Mouse (Mus musculus): ENCODE results near the gene Tead3. TPM values are rescaled to one million over a fixed set of nuclear protein-coding genes. Genes with fewer than 3 reads are reported as not detected.
"Not testable (repeated sequence)": the region's sequence is repeated elsewhere in the genome, so short reads cannot be mapped to it uniquely, and the experiment has no call there.

Gene Tead3
- polyA plus RNA-seq, 1 experiment from 2014 or later: 9.2 TPM

DNA sequence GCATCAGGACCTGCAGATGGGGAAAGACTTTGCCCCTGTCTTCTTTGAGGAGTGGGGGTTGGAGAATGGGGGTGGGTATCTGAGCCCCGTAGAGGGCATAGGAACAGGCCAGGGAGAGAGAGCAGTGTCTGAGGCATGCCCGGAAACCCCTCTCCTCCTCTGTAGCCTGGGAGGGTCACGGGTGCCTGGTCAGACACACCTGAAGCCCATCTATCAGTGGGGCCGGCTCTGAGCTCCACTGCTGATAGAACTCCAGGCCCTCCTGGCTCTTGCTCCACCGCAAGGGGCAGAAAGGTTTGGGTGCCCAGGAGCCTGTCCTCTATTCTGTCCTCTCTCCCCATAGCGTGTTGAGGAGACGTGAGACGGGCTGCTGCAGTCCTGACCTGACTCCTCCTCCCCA is 24.9 kb downstream of the Tead3 start:
- 86% methylated on average over 8 of the region's 8 CpGs for WGBS
- H3K4me3 ChIP-seq: no peak overlapping the region
- peaks cover 6% of the 10 kb centered on the region; the same call in 1 of the 2 replicates for H3K9me3 ChIP-seq
- peak overlapping the region; percentile 70 for H3K27ac ChIP-seq (replicated peaks)
- no peaks in the 10 kb centered on the region for H3K27me3 ChIP-seq (replicated peaks; ENCODE audit: low read depth, poor library complexity, severe bottlenecking)
- H3K36me3 ChIP-seq (replicated peaks): peaks cover 74% of the 10 kb centered on the region
- DNase-seq (ENCODE audit: low spot score): no peak
- peaks cover 44% of the 10 kb centered on the region for H3K4me1 ChIP-seq

DNA sequence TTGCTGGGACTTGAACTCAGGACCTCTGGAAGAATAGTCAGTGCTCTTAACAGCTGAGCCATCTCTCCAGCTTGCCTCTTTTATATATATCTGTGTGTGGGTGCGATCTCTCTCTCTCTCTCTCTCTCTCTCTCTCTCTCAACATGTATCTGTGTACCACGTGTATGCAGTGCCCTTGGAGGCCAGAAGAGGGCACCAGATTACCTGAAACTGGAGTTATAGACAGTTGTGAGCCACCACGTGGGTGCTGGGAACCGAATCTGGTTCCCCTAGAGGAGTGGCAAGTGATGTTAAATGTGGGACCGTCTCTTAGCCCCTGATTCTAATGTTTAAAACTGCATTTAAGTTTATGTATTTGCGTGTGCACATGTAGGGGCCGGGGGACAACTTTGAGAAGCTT is 26.2 kb downstream of the Tead3 start:
- H3K9me3 ChIP-seq; H3K4me3 ChIP-seq; H3K27ac ChIP-seq (replicated peaks); DNase-seq (ENCODE audit: low spot score); H3K27me3 ChIP-seq (replicated peaks; ENCODE audit: low read depth, poor library complexity, severe bottlenecking): not testable (repeated sequence)
- Histone ChIP-seq H3K36me3 (replicated peaks) (peaks cover 72% of the 10 kb centered on the region), H3K4me1 (peaks cover 36% of the 10 kb centered on the region)
- WGBS: 94% methylated on average over 7 of the region's 7 CpGs

DNA sequence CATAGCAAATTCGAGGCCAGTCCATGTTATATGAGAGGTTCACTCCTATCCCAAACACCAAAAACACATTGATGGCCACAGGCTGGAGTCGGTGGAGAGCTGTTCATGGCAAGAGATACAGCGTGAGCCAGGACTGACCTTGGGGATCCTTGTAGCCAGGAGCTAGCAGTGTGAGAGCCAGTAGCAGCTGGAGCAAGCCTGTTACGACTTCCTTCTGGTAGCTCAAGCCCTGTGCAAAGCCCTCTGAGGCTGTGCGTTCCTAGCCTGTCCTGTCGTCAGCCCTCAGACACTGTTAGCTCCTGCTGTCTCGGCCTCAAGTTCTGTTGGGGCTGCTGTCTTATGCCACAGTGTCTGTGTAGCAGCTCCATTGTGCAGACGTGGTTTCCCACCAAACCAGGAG is 26.8 kb downstream of the Tead3 start:
- Histone ChIP-seq H3K9me3 (peaks cover 6% of the 10 kb centered on the region; the same call in 1 of the 2 replicates), H3K4me3 (no peak overlapping the region; the same call in 1 of the 2 replicates), H3K36me3 (replicated peaks) (peaks cover 72% of the 10 kb centered on the region)

DNA sequence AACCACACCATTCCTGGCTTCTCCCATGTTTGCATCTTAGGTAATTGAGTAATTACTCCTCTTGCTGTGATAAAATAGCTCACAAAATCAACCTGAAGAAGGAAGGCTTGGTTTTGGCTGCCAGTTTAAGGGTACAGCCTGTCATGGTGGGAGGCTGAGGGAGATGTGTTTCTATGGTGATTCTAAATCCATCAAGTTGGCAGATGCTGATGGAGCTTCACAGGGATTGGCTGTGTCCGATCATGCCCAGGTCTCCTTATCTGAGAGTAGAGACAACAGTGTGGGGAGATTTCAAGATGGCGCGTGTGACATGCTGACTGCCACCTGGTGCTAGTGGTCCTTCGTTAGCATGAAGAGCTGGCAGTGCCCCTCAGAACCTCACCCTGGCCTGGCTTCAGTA is 28.9 kb downstream of the Tead3 start:
- Histone ChIP-seq H3K27ac (replicated peaks) (no peak overlapping the region), H3K27me3 (replicated peaks; ENCODE audit: low read depth, poor library complexity, severe bottlenecking) (no peaks in the 10 kb centered on the region), H3K4me3 (no peak overlapping the region), H3K4me1 (peaks cover 24% of the 10 kb centered on the region), H3K9me3 (peaks cover 6% of the 10 kb centered on the region; the same call in 1 of the 2 replicates), H3K36me3 (replicated peaks) (peaks cover 92% of the 10 kb centered on the region)
- no peak for DNase-seq (ENCODE audit: low spot score)
- 94% methylated on average over 4 of the region's 4 CpGs for WGBS

More for the DNA sequence above, 26.8 kb downstream of the Tead3 start:
- WGBS: 85% methylated on average over 8 of the region's 8 CpGs
- Histone ChIP-seq H3K4me1 (peaks cover 35% of the 10 kb centered on the region), H3K27me3 (replicated peaks; ENCODE audit: low read depth, poor library complexity, severe bottlenecking) (no peaks in the 10 kb centered on the region), H3K27ac (replicated peaks) (no peak overlapping the region)
- no peak for DNase-seq (ENCODE audit: low spot score)

DNA sequence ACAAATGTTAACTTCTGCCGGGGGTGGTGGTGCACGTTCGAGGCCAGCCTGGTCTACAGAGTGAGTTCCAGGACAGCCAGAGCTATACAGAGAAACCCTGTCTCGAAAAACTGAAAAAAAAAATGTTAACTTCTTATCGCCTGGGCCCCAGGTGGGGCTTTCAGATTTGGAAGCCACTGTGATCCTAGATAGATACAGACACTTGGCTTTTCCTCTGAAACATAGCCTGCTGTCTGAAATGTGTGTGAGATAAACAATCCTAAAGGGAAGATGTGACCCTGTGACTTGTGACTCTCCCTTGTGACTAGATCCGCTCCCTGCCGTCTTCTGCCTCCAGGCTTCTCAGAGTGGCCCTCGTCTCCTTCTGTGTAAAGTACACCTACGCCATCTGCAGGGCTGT is 32.9 kb downstream of the Tead3 start:
- no peak for DNase-seq (ENCODE audit: low spot score)
- 85% methylated on average over 9 of the region's 9 CpGs for WGBS
- Histone ChIP-seq H3K4me3 (no peak overlapping the region), H3K36me3 (replicated peaks) (peaks cover 71% of the 10 kb centered on the region), H3K27ac (replicated peaks) (peak overlapping the region; percentile 48; the same call in 1 of the 2 replicates), H3K4me1 (peaks cover 39% of the 10 kb centered on the region), H3K27me3 (replicated peaks; ENCODE audit: low read depth, poor library complexity, severe bottlenecking) (no peaks in the 10 kb centered on the region), H3K9me3 (no peaks in the 10 kb centered on the region)

DNA sequence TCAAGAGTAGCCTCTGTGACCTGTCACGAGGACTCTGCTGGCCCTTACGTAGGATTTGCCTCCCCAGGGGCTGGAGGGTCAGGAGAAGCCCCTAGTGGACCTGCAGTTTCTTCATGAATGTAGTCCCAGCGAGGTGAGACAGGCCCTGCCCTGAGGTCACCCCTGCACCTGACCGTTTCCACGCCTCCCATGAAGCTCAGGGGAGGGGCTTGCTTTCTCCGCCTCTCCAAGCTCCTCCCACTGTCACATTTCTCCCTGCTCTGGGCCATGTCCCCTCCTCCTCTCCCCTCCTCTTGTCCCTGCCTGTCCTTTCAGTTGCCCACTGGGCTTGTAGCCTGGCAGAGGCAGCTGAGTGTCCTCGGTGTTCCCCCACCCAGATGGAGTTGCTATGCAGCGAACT is 33.5 kb downstream of the Tead3 start:
- no peak for DNase-seq (ENCODE audit: low spot score)
- Histone ChIP-seq H3K27ac (replicated peaks) (no peak overlapping the region), H3K4me3 (no peak overlapping the region), H3K9me3 (no peaks in the 10 kb centered on the region), H3K27me3 (replicated peaks; ENCODE audit: low read depth, poor library complexity, severe bottlenecking) (no peaks in the 10 kb centered on the region), H3K36me3 (replicated peaks) (peaks cover 64% of the 10 kb centered on the region), H3K4me1 (peaks cover 45% of the 10 kb centered on the region)
- WGBS: 64% methylated on average over 8 of the region's 8 CpGs

DNA sequence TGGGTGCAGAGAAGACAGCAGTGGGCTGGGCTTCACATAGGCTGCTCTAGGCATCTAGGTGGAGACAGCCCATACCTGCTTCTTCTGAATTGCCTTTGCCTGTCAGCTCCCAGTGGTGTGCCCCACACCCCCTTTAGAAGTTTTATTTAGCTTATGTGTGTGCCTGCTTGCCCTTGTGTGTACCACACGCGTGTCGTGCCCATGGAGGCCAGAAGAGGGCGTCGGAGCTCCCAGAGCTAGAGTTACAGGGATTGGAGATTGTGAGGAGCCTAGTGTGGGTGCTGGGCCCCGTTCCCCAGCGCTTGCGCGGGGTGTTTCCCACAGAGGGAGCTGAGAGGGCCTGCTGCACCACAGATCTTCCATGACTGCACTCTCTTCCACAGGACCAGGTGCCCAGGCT is 34.1 kb downstream of the Tead3 start:
- peaks cover 58% of the 10 kb centered on the region for H3K36me3 ChIP-seq (replicated peaks)
- H3K9me3 ChIP-seq: no peaks in the 10 kb centered on the region
- H3K4me3 ChIP-seq: no peak overlapping the region; the same call in 1 of the 2 replicates
- no peak for DNase-seq (ENCODE audit: low spot score)
- peaks cover 46% of the 10 kb centered on the region for H3K4me1 ChIP-seq
- H3K27me3 ChIP-seq (replicated peaks; ENCODE audit: low read depth, poor library complexity, severe bottlenecking): no peaks in the 10 kb centered on the region
- WGBS: 88% methylated on average over 9 of the region's 9 CpGs
- H3K27ac ChIP-seq (replicated peaks): no peak overlapping the region

DNA sequence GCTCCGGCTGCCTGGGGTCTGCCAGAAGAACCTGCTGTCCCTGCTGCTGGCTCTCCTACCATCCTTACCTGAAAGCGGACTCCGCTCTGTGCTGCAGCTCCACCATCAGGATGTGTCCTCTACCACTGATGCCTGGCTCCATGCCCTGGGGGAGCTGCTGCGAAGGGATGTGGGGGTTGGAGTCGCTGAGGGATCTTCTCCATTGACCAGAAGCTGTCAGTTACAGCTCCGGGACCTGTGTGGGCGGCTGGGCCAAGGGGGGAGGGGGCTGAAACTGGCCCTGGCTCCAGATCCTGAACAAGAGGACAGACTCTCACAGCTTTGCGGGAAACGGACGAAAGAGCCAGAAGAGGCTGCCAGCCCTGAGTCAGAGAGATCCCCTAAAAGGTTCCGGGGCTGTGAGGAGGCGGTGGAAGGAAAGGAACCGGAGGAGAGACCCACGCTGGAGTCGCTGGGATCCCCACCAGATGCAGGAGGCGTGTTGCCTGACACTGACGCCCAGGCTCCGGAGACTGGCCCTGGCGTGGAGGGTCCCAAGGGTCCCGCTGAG is 34.9 kb downstream of the Tead3 start:
- Histone ChIP-seq H3K36me3 (replicated peaks) (peaks cover 50% of the 10 kb centered on the region), H3K9me3 (no peaks in the 10 kb centered on the region), H3K27ac (replicated peaks) (peak overlapping the region; percentile 60; the same call in 1 of the 2 replicates), H3K4me3 (peak overlapping the region; percentile 38), H3K4me1 (peaks cover 46% of the 10 kb centered on the region), H3K27me3 (replicated peaks; ENCODE audit: low read depth, poor library complexity, severe bottlenecking) (no peaks in the 10 kb centered on the region)
- 60% methylated on average over 20 of the region's 20 CpGs for WGBS
- peak; percentile 30 for DNase-seq (ENCODE audit: low spot score)

DNA sequence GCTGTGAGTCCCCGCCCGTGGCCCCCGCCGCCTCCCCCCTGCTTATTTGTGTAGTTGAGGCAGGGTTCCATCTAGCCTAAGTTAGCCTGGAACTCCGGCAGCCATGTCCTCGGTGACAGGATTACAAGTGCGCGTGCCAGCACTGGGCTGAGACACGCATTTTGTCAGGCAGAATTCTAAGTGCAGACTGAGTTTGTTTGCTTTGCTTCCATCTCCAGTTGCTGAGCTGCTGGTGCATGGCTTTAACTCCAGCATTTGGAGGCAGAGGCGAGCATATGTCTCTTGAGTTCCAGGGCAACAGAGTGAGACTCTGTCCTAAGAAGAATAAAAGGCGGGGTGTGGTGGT is 36.8 kb downstream of the Tead3 start:
- Histone ChIP-seq H3K9me3 (no peaks in the 10 kb centered on the region), H3K36me3 (replicated peaks) (peaks cover 35% of the 10 kb centered on the region), H3K27me3 (replicated peaks; ENCODE audit: low read depth, poor library complexity, severe bottlenecking) (no peaks in the 10 kb centered on the region), H3K27ac (replicated peaks) (peak overlapping the region; percentile 96), H3K4me1 (peaks cover 46% of the 10 kb centered on the region), H3K4me3 (peak overlapping the region; percentile 94)
- WGBS: 3% methylated on average over 11 of the region's 11 CpGs
- DNase-seq (ENCODE audit: low spot score): no peak

DNA sequence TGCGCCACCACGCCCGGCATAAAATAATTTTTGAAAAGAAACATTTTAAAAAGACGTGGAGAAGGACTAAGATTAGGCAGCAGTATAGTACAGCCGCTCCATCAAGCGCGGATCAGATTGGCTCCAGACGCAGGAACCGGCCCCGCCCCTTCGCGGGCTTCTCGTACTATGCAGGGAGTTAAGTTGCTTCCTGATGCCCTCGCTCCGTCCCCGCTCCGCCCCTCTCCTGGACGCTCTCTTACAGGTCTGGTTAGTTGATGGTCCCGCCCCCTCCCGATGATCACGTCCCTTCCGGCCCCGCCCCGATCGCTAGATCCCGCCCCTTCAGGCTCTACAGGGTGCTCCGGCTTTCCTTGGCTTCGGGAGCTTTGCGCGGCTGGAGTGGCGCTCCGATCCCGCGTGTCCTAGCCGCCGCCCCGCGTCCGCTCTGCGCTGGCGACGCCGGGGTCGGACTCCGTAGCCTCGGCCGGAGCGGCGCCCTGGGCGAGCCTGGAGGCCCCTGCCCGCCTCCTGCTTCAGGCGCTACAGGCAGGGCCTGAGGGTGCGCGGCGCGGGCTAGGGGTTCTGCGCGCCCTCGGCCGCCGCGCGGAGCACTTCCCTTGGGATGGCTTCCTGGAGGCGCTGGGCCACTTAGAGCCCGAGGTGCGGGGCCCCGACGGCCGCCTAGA is 37.3 kb downstream of the Tead3 start, which contains the start of gene Fance:
Gene Fance, plus strand, starts transcription at position 308 of the 668 bp plus-strand sequence.
- DNase-seq (ENCODE audit: low spot score): peak; percentile 100
- Histone ChIP-seq H3K9me3 (no peaks in the 10 kb centered on the region), H3K4me3 (peak within 1 kb of the TSS; percentile 94), H3K4me1 (peaks cover 50% of the 10 kb centered on the region), H3K27ac (replicated peaks) (peak within 1 kb of the TSS; percentile 96), H3K27me3 (replicated peaks; ENCODE audit: low read depth, poor library complexity, severe bottlenecking) (no peaks in the 10 kb centered on the region), H3K36me3 (replicated peaks) (peaks cover 30% of the 10 kb centered on the region)
- under 1% methylated on average over 69 of the region's 69 CpGs for WGBS

DNA sequence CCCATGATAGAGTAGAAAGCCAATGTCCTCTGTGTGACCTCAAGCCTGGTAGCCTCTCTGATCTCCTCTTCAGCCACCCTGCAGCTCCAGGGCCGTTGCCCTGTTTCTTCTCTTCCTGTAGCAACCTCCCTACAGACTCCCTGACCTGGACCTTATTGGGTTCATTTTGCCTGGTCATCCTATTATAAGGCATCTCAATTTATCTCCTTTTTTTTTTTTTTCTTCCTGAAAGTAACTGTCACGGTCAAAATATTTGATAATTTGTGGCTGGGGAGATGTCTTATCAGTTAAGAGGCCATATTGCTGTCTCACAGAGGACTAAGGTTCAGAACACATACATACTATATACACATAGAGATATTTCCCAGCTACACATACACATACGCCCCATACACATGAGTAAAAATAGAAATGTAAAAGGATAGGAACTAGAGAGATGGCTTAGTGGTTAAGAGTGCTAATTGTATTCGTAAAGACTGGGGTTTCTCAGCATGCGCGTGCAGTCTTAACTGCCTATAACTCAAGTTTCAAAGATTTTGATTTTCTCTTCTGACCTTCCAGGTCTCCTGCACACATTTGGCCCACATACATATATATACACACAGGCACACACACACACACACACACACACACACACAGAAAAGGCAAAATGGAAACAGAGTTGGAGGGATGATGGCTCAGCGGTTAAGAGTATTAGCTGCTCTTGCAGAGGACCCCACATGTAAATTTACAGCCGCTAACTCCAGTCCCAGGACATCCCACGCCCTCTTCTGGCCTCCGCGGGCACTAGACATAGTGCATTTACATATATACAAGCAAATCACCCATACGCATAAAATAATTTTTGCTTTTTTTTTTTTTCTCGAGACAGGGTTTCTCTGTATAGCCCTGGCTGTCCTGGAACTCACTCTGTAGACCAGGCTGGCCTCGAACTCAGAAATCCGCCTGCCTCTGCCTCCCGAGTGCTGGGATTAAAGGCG is 38.1 kb downstream of the Tead3 start:
- Histone ChIP-seq H3K9me3 (no peaks in the 10 kb centered on the region), H3K36me3 (replicated peaks) (peaks cover 22% of the 10 kb centered on the region), H3K4me3 (peak overlapping the region; percentile 94), H3K27ac (replicated peaks) (peak overlapping the region; percentile 96), H3K27me3 (replicated peaks; ENCODE audit: low read depth, poor library complexity, severe bottlenecking) (no peaks in the 10 kb centered on the region), H3K4me1 (peaks cover 55% of the 10 kb centered on the region)
- DNase-seq (ENCODE audit: low spot score): peak; percentile 58
- WGBS: 29% methylated on average over 17 of the region's 17 CpGs

DNA sequence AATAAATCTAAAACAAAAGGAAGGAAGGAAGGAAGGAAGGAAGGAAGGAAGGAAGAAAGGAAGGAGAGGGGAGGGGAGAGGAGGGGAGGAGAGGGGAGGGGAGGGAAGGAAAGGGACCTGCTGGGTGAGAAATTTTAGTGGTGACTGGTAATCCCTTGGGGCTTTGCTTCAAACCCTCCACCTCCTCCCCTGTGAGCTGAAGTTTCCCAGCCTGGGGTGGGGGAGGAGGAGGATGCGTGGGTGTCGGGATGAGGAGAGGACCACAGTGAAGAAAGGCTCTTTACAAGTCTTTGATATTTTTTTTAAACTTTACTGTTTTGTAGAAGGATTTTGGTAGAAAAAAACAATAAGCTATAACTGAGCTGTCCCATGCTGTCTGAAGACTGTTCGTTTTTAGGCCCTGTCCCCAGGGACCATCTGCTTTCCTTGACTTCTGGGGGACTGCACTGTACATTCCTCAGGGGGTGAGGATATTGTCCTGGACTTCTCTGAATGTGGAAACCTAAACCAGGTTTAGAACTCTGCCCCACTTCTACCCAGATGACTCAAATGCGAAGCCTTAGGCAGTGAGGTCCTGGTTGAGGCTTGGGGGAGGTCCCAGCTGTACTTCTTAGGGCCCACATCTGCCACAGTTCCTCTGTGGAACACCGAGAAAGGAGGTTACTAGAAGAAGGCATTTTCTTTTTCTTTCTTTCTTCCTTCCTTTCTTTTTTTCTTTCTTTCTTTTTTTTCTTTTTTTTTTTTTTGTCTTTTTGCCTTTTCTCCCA is 39.1 kb downstream of the Tead3 start:
- no peaks in the 10 kb centered on the region for H3K9me3 ChIP-seq
- peaks cover 47% of the 10 kb centered on the region for H3K4me1 ChIP-seq
- DNase-seq (ENCODE audit: low spot score): no peak
- peaks cover 12% of the 10 kb centered on the region for H3K36me3 ChIP-seq (replicated peaks)
- H3K4me3 ChIP-seq: no peak overlapping the region
- no peak overlapping the region; the same call in 1 of the 2 replicates for H3K27ac ChIP-seq (replicated peaks)
- 71% methylated on average over 5 of the region's 5 CpGs for WGBS
- H3K27me3 ChIP-seq (replicated peaks; ENCODE audit: low read depth, poor library complexity, severe bottlenecking): no peaks in the 10 kb centered on the region
